Mouse (Mus musculus): ENCODE measurements around the gene Rhox1.
"Not testable (repeated sequence)": the region's sequence is repeated elsewhere in the genome, so short reads cannot be mapped to it uniquely, and the experiment has no call there.

The Rhox1 gene

DNA sequence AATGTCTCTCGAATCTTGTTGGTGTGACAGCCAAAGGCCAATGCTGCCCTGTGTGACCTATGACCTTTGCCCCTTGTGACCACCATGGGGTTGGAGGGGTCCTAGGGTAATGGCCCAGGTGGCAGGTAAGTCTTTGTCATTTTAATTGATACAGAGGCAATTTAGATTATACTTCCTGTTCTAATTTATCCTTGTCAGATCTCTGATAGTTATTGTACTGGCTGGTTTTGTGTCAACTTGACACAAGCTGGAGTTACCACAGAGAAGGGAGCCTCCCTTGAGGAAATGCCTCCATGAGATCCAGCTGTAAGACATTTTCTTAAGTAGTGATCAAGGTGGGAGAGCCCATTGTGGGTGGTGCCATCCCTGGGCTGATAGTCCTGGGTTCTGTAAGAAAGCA is at the start of gene Rhox1:
Rhox1 (minus strand) TSS at position 101 of the 400 bp plus-strand sequence.
- DNase-seq = not testable (repeated sequence)

DNA sequence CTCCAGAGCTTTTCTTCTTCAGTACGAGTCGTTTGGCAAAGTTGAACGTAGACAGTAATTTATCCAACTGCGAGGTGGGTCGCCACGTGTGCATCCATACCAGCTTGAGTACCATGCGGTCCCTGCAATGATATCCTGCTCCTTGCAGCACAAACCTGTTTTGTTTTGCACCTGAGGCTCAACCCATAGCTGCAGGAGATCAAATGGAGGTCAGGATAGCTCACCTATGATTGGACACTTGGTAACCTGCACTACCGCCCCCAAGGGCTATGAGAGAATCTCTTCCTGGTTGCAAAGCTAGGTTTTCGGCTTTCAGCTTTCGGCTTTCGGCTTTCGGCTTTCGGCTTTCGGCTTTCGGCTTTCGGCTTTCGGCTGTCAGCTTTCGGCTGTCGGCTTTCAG is 43.0 kb upstream of the Rhox1 start, which contains the start of gene Rhox4a:
Rhox4a (plus strand) TSS at position 301 of the 400 bp plus-strand sequence.
- DNase-seq = not testable (repeated sequence)

DNA sequence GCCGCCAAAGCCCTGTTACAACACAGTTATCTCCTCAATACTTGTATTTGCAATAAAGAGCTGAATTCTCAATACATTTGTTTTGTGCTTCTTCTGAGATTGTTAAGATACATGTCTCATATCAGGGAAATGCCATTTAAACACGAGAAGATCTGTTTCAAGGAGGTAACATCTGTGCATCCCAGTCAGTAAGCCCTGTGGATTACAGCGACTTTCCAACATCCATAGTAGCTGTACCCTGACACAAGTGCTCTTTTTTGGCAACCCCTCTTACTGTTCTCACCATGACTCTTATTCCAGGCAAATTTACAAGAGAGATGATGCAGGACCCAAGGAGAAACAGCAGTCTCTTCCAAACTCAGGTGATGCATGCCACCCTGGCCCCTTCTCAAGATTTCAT is 27.6 kb upstream of the Rhox1 start, which contains the start of gene Rhox3a:
Rhox3a (plus strand) TSS at position 301 of the 400 bp plus-strand sequence.
- DNase-seq = not testable (repeated sequence)

DNA sequence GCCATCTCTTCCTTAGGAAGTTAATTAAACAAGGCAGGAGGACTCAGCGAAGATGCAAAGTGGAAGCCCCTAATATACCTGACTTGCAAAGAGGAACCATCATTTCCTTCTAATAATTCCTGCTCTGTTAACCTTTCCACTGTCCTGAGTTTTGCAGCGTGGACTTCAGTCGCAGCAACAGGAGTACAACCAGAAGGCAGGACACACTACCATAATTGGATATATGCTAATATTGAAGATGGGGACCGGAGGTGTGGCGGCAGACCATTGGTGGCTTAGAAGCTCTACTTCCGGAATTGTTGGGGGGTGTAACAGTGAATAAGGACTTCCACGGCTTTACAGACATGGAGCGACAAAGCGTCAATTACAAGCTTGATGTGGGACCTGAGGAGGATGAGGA is 22.6 kb upstream of the Rhox1 start, which contains the start of gene Rhox2a:
Rhox2a (plus strand) TSS at position 301 of the 400 bp plus-strand sequence.
- not testable (repeated sequence) for DNase-seq

DNA sequence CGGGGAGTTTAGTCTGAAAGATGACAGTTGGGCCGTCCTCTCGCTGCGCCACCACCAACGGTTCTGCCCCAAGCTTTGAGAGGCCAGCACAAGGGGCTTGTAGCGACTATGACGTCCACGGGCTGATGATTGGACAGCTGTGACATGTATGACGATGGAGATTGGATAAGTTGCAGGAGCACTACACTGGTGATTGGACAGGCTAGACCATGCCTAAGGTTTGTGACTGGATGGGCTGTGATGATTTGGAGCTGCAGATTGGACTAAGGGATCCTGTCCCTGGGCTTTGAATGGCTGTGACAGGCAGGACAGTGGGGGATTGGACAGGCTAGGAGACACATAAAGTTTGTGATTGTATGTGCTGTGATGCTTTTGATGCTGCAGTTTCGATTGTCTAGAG is 11.1 kb downstream of the Rhox1 start, which contains the start of gene Gm9:
Gm9 (minus strand) TSS at position 101 of the 400 bp plus-strand sequence.
- no peak for DNase-seq

DNA sequence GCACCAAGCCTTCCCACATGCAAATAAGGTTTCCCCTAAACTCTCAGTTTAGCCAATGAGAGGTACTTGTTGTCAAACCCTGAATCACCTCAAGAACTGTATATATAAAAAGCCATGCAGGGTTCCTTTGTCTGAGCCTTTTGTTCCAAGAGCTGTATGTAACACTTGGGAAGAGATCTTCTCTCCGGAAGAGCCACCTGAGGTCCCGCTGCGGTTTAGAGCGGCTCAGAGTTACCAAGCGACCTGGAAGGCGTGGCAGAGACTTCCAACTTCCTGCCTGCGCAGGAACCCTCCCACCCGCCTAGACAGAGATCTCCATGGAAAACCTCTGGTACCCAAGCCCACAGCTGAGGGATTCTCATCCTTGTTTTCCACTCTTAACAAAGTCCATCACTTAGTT is 23.4 kb downstream of the Rhox1 start:
- no peak for DNase-seq

DNA sequence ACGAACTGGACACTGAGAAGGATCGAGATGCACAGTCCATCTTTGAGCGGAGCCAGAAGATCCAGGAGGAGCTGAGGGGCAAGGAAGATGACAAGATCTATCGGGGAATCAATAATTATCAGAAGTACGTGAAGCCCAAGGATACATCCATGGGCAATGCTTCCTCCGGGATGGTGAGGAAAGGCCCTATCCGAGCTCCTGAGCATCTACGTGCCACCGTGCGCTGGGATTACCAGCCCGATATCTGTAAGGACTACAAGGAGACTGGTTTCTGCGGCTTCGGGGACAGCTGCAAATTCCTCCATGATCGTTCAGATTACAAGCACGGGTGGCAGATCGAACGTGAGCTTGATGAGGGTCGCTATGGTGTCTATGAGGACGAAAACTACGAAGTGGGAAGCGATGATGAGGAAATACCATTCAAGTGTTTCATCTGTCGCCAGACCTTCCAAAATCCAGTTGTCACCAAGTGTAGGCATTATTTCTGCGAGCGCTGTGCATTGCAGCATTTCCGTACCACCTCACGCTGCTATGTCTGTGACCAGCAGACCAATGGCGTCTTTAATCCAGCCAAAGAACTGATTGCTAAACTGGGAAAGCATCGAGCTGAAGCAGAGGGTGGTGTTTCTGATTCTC is 30.2 kb downstream of the Rhox1 start:
- DNase-seq = peak; percentile 5

DNA sequence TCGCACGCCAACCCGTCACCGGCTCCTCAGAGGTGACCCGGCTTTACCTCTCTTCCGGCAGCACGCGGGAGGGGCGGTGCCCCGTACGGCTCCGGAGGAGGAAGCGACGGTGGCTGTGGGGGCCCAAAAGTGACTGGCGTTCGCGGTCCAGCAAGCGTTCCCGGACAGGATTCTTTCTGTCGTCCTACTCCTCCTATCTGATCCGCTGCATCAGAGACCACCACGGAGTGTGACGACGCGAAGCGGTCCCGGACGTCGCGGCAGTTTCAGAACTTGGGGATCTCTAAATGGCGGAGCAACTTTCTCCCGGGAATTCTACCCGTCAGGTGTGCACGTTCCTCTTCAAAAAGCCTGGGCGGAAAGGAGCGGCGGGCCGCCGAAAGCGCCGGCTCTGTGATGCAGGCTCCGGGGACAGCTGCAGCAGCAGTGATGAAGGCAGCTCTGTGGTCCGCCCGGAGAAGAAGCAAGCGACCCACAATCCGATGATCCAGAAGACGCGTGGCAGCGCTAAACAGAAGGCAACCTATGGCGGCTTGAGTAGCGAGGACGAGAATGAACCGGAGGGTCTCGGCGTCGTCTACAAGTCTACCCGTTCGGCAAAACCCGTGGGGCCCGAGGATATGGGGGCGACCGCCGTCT is 30.8 kb downstream of the Rhox1 start, which contains the start of the genes Ndufa1 and Rnf113a1:
Ndufa1 (minus strand) TSS at position 59 of the 639 bp plus-strand sequence.
Rnf113a1 (plus strand) TSS at position 141 of the 639 bp plus-strand sequence.
- peak; percentile 83 for DNase-seq

DNA sequence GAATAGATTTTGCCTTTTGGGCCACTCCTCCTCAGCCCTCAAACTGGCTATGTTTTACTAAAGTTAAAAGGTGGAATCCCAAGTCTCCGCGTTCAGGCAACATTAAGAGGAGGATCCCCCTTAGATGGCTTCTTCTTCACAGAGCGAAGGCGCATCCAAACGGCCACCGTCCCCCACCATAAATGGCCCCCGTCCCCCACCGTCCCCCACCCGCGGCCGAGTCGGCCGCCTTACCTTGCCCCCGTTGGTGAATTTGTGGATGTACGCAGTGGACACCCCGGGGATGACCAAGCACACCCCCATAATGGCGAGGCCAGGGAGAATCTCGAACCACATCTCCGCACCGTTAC is 31.3 kb downstream of the Rhox1 start:
- no peak for DNase-seq

DNA sequence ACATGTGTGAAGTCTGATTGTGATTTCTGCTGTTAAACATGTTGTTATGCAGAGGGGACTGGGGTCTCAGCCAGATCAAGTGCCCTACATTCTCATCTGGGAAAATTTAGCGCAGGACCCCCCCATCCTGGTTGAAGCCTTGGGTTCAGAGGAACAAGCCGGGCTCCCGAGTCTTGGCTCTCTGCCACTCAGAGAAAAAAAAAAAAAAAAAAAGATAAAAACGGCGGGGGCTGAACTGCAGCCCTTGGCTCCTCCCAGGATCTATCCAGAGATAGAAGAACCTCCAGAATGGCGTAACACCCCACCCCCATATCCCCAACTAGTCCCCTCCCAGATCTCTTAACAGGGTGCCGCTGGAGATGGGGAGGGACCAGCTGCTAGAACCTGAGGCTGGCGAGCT is 37.7 kb downstream of the Rhox1 start:
- not testable (repeated sequence) for DNase-seq

DNA sequence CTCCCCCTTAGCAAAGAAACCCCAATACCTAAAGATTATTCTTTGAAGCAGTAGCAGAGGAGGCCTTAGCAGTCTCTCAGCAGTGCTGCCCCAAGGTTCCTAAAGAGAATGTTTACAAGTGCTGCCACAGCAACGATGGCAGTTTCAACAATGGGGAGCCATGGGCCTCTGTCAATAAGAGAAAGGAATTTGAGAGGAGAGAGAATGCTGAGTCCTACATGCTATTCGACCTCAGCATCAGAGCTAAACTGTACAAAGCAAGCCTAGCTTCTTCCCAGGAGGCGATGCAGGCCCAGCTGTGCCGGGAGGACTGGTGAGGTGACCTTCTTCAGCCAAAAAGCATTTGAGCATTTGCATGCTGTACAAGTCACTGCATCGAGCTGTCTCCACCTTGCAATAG is 53.3 kb downstream of the Rhox1 start, which contains the start of gene Akap14:
Akap14 (minus strand) TSS at position 101 of the 400 bp plus-strand sequence.
- no peak for DNase-seq

DNA sequence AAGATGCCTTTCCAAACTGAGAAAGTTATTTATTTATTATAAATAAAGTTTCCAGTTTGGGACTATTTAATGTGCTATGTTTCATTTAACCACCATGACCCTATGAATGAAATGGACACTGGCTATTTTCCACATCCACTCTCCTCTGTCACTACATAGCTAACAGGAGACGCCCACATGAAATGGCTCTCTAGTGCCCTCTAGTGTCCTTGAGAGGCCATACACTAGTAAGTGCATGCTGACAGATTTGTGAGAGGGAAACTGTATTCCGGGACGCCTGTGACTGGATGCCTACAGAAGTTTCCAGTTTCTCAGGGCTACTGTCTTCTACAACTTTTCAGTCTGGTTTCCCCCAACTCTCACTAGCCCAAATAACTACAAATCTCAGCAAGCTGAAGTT is 55.0 kb downstream of the Rhox1 start:
- peak; percentile 25 for DNase-seq

All from thymus, postnatal 25 days (tissue).